Mouse (Mus musculus) heart, adult 18-20 months (tissue): ENCODE results near the gene Mrps7. TPM values are rescaled to one million over a fixed set of nuclear protein-coding genes. Genes with fewer than 3 reads are reported as not detected.

Experiments
- DNase-seq, 2 experiments: peaks; one replicate each; pipeline ENCODE4 v3.0.0; 2021 to 2022; ENCODE audit warnings: mixed read lengths in 1 of 2
- long read RNA-seq, 2 experiments: library from polyadenylated mRNA; stranded (forward); transcript quantifications; one replicate each; pipeline ENCODE4 v2.0.0; 2021
- total RNA-seq, 2 experiments: library from RNA; stranded (reverse); gene quantifications; 2 replicates each; pipeline ENCODE4 v1.2.3; 2021

Mrps7 gene
- total RNA-seq = 10 to 100 TPM; 81.0 to 83.5 TPM
- long read RNA-seq, experiment 1, transcript Mrps7-201 (5 exons, 1,962 nt) = major isoform, 94 of 97 reads
- long read RNA-seq, experiment 1, partial matches to known transcripts = 1 of 97 reads
- long read RNA-seq, experiment 1, other reads (novel, unspliced or antisense) = 2 of 97 reads
- long read RNA-seq, experiment 2, transcript Mrps7-201 (5 exons, 1,962 nt) = major isoform, 38 of 44 reads
- long read RNA-seq, experiment 2, partial matches to known transcripts = 2 of 44 reads
- long read RNA-seq, experiment 2, other reads (novel, unspliced or antisense) = 4 of 44 reads

DNA sequence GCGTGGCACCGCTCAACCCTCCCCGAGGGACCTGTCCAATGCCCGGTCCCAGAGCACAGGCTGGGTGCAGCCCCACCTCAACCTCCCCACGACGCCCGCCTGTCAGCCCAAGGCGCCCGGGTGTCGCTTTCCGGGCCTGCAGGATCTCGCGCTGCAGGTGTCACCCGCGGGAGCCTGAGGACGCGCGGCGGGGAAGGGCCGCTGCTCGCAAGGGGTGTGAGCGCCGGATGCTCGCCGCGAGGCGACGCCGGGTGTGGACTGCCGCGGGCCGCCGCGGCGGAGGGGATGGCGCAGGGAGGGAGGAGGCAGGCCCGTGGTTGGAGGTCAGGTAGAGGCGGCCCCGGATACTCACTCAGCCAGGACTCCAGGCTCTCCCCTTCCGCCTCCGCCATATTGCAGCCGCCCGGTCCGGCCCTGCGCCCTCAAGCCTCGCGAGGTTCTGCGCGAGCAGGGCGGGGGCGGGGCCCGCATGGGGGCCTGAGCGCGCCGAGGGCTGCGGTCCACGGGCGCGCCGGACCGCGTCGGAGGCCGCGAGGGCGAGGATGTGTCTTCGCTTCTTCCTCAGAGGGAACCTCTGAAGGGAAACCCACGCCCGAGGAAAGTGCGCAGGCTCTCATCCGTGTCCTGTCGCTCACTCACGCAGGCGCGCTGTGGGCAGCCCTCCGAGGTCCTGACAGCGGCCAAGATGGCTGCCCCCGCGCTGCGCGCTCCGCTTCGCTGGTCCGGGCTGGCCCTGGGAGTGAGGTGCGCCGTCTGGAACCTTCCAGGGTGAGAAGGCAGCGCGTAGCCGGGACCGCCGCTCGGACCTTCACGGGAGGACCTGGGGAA lies at the start of gene Mrps7, which contains the start of gene Gga3:
Gene Mrps7, plus strand, starts transcription at position 450 of the 828 bp plus-strand sequence.
Gene Gga3, minus strand, starts transcription at position 576 of the 828 bp plus-strand sequence.
- peak; percentile 94 to 95 for DNase-seq

DNA sequence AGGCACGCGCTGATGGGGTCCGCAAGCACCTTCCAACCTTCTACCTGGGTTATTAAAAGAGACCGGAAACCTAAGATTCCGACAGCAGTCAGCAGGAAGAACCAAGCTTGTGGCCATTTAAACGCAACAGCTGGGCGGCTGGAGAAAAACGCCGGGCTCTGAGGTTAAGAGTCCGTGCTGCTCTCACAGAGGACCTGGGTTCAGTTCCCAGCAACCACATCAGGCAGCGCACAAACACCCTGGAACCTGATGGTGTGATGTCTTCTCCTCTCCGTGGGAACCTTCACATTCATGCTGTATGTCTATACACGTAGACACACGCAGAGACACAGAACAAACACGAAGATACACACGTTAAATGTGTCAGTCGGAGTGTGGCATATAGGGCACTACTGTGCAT lies 48.0 kb upstream of the Mrps7 start:
- DNase-seq = no peak

DNA sequence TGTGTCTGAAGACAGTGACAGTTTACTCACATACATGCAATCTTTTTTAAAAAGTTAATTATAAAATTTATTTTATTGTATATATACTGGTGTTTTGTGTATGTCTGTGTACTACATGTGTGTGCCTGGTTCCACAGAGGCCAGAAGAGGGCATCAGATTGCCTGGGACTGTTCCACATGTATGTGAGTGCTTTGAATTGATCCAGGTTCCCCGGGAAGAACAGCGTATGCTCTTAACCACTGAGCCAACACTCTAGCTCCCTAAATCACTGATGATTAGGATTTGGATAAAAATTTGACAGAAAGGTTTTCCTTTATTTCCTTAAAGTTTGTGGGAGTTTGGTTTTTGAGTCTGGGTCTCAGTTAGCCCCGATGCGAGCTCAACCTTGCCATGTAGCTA lies 40.3 kb upstream of the Mrps7 start:
- no peak for DNase-seq

DNA sequence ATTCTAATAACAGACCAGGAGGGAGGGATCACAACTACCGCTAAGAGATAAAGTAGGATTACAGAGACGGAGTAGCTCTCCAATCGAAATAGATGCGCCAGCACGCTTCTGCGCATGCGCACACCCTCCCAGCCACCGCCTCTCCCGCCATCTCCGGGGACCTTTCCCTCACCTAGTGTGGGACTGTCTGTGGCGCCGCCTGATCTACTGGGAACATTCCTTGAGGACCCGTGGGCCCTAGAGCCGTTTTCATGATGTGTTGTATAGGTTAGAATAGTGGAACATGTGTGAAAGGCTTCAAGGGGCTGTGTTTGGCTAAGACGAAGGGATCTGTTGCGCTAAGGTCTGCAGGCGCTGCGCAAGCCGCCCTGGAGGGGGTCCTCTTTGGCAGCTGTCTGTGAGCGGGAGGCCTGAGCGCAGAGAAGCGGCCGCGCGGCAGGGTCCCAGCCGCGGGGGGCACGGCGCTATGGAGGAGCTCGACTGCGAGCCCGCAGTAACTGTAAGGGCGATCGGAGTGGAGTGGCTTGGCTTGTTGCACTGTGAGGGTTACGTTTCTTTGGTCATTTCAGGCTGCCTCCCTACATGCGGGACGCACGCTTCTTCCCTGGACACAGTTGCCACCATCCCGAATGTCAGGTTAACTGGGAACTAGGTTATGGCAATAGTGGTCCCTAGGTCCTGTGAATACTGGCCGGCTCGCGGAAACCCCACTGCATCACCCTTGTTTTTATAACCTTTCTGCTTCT lies 39.5 kb upstream of the Mrps7 start, which contains the start of gene Nup85:
Gene Nup85, plus strand, starts transcription at position 371 of the 746 bp plus-strand sequence.
- peak; percentile 97 to 98 for DNase-seq

DNA sequence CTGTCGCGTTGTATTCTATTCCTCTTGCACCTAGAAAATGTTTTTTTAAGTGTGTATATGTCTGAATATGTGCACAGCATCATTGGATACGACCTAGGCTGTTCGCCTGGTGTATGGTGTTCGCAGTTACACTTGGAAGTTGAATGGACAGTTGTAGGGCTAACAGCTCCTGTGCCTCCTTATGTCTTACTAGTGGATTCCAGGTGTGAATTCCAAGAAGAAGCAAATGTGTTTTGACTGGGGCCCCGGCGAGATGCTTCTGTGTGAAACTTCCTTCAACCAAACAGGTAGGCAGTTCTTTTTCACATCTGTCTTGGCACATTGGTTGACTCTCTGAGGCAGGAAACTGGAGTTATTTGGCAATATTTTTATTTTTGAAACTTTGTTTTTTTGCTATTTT lies 38.8 kb upstream of the Mrps7 start:
- DNase-seq = no peak

DNA sequence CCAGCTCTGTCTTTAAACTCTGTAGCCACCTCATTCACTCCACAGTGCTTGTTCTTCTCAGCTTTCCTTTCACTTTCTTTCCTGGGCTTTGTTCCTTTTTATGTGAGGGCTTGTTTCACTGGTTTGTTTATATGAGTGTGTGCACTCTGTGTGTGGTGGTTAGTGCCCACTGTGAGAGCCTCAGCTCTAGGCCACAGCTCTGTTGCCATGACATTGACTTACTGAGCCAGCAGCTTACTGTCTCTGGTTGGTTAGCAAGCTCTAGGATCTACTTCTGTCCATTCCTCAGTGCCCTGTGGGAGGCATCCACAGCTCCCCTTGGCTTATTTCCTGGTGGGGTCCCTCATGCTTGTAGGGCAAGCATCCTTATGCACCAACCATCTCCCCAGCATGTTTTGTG lies 24.6 kb upstream of the Mrps7 start:
- no peak for DNase-seq

DNA sequence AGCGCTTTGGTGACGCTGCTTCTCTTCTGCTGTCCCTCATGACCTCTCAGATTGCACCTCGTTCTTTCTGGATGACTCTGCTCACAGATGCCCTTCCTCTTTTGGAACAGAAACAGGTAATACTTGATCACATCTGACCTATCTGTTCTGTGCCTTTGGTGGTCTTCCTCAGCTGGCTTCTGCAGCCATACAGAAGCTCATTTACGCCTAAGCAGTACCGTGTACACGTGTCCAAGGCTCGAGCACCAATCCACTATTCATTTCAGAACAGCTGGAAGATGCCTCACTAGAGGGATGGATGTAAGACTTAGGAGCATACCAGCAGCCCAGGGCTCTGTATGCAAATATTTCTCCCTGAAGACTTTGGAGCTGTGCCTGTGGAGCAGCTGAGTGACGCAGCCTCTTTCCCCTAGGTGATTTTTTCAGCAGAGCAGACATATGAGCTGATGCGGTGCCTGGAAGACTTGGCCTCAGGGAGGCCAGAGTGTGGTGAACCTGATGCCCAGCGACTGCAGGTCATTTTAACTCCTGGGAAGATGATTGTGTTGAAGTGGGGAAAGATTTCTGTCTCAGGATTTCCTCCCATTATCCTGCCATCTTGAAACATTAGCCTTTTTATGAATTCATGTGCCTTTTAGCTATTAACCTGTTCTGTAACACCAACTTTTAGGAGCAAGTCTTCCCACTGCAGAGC lies 20.7 kb upstream of the Mrps7 start:
- no peak for DNase-seq

DNA sequence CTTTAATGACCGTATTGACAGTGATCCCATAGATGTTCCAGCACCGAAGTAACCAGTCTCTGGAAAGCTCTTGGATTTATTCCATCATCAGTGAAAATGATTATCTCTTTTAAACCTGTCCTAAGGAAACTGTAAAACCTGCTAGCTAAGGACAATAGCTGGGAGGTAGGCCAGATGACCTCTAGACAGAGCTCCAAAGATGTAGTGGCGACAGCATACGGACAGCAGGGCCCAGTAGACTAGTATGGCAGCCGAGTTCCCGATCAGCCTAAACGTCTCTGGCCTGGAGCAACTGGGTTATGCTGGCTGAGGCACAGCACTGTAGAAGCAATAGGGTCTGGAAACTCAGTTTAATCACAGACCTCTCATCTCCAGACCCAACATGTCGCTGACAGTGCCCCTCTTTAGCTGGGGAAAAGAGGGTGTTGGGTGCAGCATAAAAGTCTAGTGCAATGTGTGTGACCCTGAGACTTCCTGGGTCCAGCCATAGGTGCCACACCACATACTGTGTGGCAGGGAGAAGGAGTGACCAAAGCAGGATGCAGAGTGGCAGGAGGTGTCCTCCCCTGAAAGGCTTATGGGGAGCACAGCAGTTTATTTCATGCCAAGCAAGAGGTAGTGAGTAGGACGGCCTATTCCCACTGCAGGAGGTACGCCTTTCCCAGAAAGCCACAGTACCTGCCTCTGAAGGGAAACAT lies 19.2 kb upstream of the Mrps7 start:
- no peak for DNase-seq

DNA sequence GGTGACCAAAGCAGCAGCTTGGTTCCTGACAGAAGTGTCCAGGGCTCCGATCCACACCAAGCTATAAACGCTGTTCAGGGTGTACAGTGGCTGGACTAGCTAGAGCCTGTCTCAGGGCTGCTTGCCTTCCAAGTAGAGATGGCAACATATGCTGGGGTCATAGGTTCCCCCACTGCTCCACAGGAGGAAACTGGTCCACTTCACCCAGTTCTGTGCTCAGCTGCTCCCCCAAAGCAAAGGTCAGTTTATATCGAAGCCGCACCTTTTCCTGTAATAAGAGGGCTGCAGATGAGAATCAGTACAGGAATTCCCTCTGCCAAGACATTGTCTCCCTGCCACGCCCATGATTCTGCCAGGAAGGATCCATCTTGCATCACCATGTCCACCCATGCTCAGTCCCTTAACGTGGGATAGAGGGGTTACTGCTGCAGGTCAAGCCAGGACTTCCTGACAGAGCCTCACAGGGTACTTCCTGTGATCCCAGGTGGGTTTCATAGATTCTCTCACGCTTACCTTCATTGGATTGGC lies 18.1 kb upstream of the Mrps7 start:
- DNase-seq = no peak

DNA sequence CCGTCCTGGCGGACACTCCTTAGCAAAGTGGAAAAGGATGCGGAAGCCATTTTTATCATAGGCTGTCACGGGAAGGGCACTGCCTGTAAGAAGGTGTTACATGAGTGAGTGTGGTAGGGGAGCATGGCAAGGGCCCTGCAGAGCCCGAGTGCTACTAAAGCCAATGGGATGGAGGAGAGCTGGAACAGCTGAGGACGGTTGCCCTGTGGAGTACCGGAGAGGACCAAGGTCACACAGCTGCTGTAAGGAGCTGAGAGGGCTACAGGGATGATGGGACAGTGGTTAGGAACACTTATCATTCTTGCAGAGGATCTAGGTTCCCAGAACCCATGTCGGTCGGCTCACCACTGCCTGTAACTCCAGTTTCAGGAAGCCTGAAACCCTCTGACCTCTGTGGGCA lies 17.3 kb upstream of the Mrps7 start:
- no peak for DNase-seq

DNA sequence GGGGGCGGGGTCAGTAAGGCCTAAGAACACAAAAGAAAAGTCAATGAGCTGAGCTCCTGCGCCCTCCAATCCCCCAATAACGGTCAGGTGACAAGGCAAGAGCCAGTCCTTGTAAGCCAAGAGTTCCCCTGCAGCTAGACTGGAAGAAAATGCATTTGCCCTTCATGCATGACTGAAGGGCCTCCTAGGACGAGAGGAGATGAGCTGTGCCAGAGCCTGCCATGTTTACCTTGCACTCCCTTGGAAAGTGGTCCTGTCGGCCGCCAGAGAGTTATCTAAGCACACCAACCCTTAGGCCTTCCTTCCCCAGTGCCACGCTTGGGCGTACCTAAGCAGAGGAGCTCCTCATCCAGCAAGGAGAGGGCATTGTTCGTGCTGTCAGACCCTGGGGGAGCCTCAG lies 15.7 kb upstream of the Mrps7 start:
- no peak for DNase-seq

DNA sequence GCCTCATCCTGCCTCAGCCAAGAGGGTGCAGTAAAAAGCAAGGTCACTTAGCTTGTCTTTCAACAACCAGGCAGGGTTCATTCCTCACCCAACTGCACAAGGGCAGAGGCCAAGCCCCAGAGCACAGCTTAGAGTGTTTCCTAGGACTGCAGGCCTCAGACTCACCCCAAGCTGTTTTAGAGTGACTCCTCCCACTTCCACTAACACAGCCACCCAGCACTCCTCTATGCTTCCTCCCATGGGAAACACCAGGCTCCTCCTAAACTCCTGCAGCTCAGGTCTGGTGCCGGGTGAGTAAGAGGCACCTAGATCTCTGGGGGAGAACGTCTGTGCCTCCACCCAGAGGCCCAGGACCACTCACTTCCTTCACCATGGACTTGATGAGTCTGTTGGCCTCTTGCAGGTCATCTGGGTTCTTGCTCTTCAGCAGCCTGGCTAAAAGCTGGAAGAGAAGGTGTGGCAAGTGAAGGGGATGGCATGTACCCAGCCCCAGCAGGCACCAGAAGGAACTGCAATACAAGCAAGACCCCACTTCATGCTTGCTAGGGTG lies 13.1 kb upstream of the Mrps7 start:
- DNase-seq = no peak

DNA sequence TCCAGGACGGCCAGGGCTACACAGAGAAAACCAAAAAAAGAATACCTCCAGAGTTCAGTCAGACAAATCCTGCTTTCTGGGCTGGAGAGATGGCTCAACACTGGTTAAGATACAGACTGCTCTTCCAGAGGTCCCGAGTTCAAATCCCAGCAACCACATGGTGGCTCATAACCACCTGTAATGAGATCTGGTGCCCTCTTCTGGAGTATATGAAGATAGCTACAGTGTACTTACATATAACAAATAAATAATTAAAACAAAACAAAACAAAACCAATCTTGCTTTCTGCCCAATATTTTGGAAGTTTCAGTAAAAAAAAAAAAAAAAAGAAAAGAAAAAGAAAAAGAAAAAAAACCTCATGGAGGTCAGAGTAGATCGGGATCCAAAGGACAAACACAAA lies 8.5 kb upstream of the Mrps7 start:
- no peak for DNase-seq

DNA sequence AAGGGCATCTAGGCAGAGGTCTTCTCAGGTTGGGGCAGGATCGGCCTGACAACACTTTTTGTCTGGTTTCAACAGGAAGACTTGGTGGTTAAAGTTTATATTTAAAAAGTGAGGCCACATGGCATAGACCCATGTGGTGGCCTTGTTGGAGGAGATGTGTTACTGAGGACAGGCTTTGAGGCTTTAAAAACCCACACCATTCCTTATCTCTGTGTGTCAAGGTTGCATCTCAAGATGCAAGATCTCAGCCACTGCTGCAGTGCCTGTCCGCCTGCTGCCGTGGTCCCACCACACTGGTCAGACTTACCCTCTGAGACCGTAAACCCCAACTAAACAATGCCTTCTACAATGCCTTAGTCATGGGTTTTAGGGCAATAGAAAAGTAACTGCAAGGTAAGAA lies 5.4 kb upstream of the Mrps7 start:
- DNase-seq = no peak

DNA sequence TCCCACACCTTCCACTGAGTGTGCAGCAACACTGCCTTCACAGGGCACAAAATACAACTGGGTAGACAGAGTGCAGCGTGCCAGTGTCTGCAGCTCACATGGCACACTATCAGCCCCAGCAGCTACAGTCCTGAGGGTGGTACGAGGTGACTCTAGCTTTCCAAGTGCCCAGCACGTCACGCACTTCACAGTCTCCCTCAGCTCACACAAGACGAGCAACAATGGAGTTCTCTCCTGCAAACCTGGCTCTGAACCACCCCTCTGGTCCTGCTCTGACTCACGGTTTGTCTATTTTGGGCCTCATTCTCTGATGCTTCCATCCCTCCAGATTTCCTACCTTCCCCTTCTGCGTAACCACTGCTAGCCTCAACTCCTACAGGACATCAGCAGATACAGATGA lies 4.0 kb upstream of the Mrps7 start:
- no peak for DNase-seq

DNA sequence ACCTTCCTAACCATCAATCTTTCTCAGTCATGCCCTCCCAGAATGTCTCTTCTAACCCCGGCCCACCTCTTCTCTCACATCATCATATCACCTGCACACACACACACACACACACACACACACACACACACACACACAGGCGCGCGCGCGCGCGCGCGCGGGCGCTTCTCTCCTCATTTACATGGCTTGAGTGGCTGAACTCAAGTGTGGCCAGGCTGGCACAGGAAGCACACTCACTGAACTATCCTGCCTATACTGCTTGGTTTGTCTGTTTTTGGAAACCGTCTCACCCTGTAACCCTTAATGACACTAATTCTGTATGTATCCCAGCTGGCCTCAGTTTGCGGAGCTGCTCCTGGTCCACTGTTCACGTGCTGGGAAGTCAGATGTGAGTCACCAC lies 3.0 kb upstream of the Mrps7 start:
- DNase-seq = no peak

DNA sequence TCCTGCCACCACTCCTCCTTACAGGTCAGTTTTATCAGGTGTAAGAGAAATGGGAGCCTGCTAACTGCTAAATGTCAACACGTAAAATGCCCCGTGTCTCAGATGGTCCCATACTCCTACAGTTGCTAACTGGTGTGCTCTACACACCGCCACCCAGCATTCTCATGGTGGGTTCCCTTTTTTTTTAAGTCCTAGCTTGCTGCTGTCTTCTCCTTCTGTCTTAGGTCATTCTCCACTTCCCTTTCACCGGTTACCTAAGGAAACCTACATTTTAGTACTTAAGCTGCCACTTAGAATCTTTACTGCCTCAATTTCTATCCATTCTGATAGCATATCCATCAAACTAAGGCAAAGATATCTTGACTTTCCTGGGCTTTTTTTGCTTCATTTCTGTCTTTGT lies 2.6 kb upstream of the Mrps7 start:
- DNase-seq = no peak

DNA sequence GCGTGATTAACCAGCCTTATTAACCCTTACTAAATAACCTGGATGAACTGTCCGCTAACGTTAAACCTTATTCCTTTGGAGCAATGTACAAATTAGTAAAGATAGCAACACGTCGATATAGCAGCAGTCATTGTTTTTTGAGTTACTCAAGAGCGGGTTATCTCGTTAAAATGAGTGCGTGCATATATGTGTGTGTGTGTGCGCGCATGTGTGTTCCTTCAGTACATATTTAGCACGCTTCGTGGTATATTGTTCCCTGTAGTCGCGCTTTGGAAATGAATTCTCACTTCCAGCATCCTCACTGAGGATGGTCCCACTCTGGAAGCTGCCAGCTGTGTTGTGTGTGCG lies 623 bp upstream of the Mrps7 start:
- no peak for DNase-seq

DNA sequence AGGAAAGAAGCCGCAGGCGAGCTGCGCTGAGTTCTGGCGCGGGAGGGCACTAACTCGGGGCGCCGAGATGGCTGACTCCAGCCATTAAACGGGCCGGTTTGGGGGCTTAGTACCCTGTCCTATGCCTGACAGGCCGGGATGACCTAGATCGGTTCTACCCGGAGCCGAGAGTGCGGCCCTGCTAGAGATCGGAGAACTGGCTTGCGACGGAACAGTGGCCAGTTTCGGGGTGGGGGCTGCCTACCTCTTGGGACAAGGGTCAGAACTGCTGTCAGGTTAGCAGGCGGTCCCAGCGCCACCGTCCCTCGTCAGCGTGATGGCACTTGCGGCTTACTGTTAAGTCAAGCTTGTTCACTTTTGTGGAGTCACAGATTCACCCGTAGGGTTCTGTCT lies 575 bp downstream of the Mrps7 start:
- no peak for DNase-seq

DNA sequence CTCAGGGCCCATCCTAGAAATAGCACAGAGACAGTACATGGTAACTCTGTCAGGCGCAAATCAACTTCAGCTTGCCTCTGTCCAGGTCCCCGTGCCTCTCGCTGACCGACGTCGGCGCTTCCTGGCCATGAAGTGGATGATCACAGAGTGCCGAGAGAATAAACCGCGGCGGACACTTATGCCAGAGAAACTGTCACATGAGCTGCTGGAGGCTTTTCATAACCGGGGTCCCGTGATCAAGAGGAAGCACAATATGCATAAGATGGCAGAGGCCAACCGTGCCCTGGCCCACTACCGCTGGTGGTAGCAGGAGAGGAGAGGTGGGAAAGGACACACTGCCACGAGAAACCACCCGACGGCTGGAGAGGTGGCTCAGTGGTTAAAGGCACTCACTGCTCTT lies 3.0 kb downstream of the Mrps7 start:
- no peak for DNase-seq
